Mouse (Mus musculus): ENCODE results near the gene Sf3b1.
"Not testable (repeated sequence)": the region's sequence is repeated elsewhere in the genome, so short reads cannot be mapped to it uniquely, and the experiment has no call there.

The Sf3b1 gene

GRCm38 (mm10) chr1:54956995-54957394, 70.3 kb downstream of the Sf3b1 start:
- not testable (repeated sequence) for DNase-seq (ENCODE audit: low spot score)

DNA sequence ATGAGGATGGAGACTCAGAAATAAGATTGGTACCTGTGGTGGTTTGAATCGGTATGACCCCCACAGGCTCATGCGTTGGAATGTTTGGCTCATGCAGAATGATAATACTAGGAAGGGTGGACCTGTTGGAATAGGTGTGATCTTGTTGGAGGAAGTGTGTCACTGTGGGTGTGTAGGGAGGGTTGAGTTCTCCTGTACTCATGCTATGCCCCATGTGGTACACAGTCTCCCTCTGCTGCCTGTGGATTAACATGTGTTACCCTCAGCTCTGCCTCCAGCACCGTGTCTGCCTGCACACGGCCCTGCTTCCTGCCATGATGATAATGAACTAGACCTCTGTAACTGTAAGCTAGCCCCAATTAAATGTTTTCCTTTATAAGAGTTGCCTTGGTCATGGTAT, 72.4 kb downstream of the Sf3b1 start:
- no peak for DNase-seq (ENCODE audit: low spot score)

GRCm38 (mm10) chr1:54944648-54945047, 82.6 kb downstream of the Sf3b1 start:
- DNase-seq (ENCODE audit: low spot score): no peak

GRCm38 (mm10) chr1:54935466-54935865, 91.8 kb downstream of the Sf3b1 start:
- no peak for DNase-seq (ENCODE audit: low spot score)
